Mouse (Mus musculus) myocyte (in vitro differentiated cells): ENCODE measurements around the gene Mageb18.

Experiments used
- CEBPB ChIP-seq: IDR thresholded peaks from 2 replicates; pipeline ENCODE4 v1.6.1; 2011; ENCODE audit warnings: mild to moderate bottlenecking, moderate library complexity; ENCODE audit not compliant: poor library complexity, insufficient read depth, severe bottlenecking
- MYOD1 ChIP-seq, 3 experiments: IDR thresholded peaks; one replicate each; pipeline ENCODE4 v1.6.1; 2011; ENCODE audit warnings: control low read depth in 2 of 3, low read depth in 2 of 3, mild to moderate bottlenecking in 2 of 3, moderate library complexity in 1 of 3; ENCODE audit not compliant: insufficient read length in 2 of 3, control insufficient read depth in 1 of 3
- POLR2A ChIP-seq: IDR thresholded peaks from one replicate; pipeline ENCODE4 v1.6.1; 2011; ENCODE audit warnings: low read depth, mild to moderate bottlenecking, control low read depth, moderate library complexity; ENCODE audit not compliant: insufficient read length
- POLR2AphosphoS2 ChIP-seq: IDR thresholded peaks from one replicate; pipeline ENCODE4 v1.6.1; 2011; ENCODE audit warnings: low read depth, control low read depth; ENCODE audit not compliant: insufficient read length
- TCF12 ChIP-seq: IDR thresholded peaks from one replicate; pipeline ENCODE4 v1.6.1; 2011; ENCODE audit warnings: mild to moderate bottlenecking, control low read depth; ENCODE audit not compliant: poor library complexity, insufficient read depth, severe bottlenecking
- USF1 ChIP-seq: IDR thresholded peaks from one replicate; pipeline ENCODE4 v1.6.1; 2011; ENCODE audit warnings: low read depth, mild to moderate bottlenecking, control low read depth, moderate library complexity

DNA sequence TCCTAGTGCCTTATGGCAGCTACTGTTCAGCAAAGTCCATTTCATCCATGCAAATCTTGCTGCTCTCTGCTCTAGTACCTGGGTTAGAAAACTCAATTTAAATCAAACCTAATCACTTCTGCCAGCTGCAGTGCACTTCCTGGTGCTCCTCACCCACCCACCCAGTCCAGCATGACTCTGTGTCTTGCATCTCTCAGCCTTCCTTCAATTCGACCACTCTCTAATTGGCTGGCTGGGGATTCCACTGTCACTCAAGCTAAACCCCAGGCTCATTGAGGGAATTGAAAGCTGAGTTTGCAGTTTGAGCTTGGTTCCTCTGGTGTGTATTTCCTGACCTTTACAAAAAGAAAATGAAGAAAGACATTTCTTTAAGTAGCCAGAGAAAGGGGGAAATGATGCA, 275.8 kb downstream of the Mageb18 start:
- TF ChIP-seq TCF12 (no peak), CEBPB (no peak), POLR2A (no peak), POLR2AphosphoS2 (no peak), USF1 (no peak), MYOD1 (IDR thresholded peaks at IDR 0.05; ENCODE audit: control insufficient read depth in 1 of 3, insufficient read length in 2 of 3, low read depth in 2 of 3) (no peak)
